Mouse (Mus musculus): ENCODE results near the gene Tubgcp5.

The Tubgcp5 gene

GRCm38 (mm10) chr7:55855597-55855996 lies 61.6 kb downstream of the Tubgcp5 start:
- no peak for DNase-seq

- no peak for DNase-seq
These were observed 62.8 kb downstream of the Tubgcp5 start for GRCm38 (mm10) chr7:55856741-55857140.

- DNase-seq = no peak
These were observed 63.8 kb downstream of the Tubgcp5 start for GRCm38 (mm10) chr7:55857729-55858128.

- DNase-seq = no peak
These were observed 65.0 kb downstream of the Tubgcp5 start for GRCm38 (mm10) chr7:55858836-55859517.

- DNase-seq = no peak
These were observed 65.5 kb downstream of the Tubgcp5 start for GRCm38 (mm10) chr7:55859518-55859872.

- no peak for DNase-seq
These were observed 66.0 kb downstream of the Tubgcp5 start for GRCm38 (mm10) chr7:55859956-55860355.

GRCm38 (mm10) chr7:55861175-55861574 lies 67.2 kb downstream of the Tubgcp5 start:
- no peak for DNase-seq

GRCm38 (mm10) chr7:55865044-55865443 lies 71.1 kb downstream of the Tubgcp5 start:
- DNase-seq = no peak

- DNase-seq = no peak
These were observed 71.9 kb downstream of the Tubgcp5 start for GRCm38 (mm10) chr7:55865750-55866416.

- DNase-seq = no peak
These were observed 74.3 kb downstream of the Tubgcp5 start for GRCm38 (mm10) chr7:55868247-55868646.

- no peak for DNase-seq
These were observed 75.3 kb downstream of the Tubgcp5 start for GRCm38 (mm10) chr7:55869220-55869619.

GRCm38 (mm10) chr7:55870340-55871020 lies 76.5 kb downstream of the Tubgcp5 start:
- DNase-seq = no peak

- no peak for DNase-seq
These were observed 77.5 kb downstream of the Tubgcp5 start for GRCm38 (mm10) chr7:55871476-55871875.

- DNase-seq = no peak
These were observed 80.7 kb downstream of the Tubgcp5 start for GRCm38 (mm10) chr7:55874703-55875102.

GRCm38 (mm10) chr7:55877721-55878120 lies 83.8 kb downstream of the Tubgcp5 start:
- DNase-seq = no peak

GRCm38 (mm10) chr7:55880882-55881281 lies 86.9 kb downstream of the Tubgcp5 start:
- DNase-seq = no peak

All from thymus, postnatal 14 days (tissue).